Mouse (Mus musculus) liver, adult 10 weeks (tissue): ENCODE data around the gene Txk. TPM values are rescaled to one million over a fixed set of nuclear protein-coding genes. Genes with fewer than 3 reads are reported as not detected.

Source experiments
- polyA plus RNA-seq: library from polyadenylated mRNA; stranded (reverse); fragments of 350-450 nt; fragmentation: Illumina TruSeq; extraction: RNeasy Lipid Tissue Mini Kit (QIAGEN cat#74804); gene quantifications from one replicate; pipeline ENCODE4 v1.2.3, GENCODE M21; 2014; ENCODE audit warnings: low read depth, low replicate concordance

The Txk gene
- polyA plus RNA-seq, result 0.21 TPM

GRCm38 (mm10) chr5:72752585-72752984 is at the start of gene Txk:
Gene Txk (minus strand): TSS chr5:72752777.

GRCm38 (mm10) chr5:72647418-72647907 is 105.1 kb downstream of the Txk start, which contains the start of gene Nipal1:
Gene Nipal1 (plus strand): TSS chr5:72647795.

Other genes with a start within 250 kb of the Txk start
- gene Corin, start 248.3 kb downstream of the Txk start, polyA plus RNA-seq, result 0.24 TPM
- 13.9 TPM for gene Nfxl1, start 193.1 kb downstream of the Txk start, polyA plus RNA-seq
- gene Zar1, start 171.5 kb downstream of the Txk start, polyA plus RNA-seq, result not detected
- not detected for gene Gm5868, start 165.2 kb downstream of the Txk start, polyA plus RNA-seq
- gene Cnga1, start 108.5 kb downstream of the Txk start, polyA plus RNA-seq, result not detected
- 23.2 TPM for gene Nipal1, start 105.0 kb downstream of the Txk start, polyA plus RNA-seq
- 25.9 TPM for gene Tec, start 115.7 kb upstream of the Txk start, polyA plus RNA-seq
- 37.1 TPM for gene Slain2, start 161.5 kb upstream of the Txk start, polyA plus RNA-seq
- gene Gm10135, start 221.9 kb upstream of the Txk start, polyA plus RNA-seq, result not detected